Mouse (Mus musculus): ENCODE measurements around the gene Lrrc15. TPM values are rescaled to one million over a fixed set of nuclear protein-coding genes. Genes with fewer than 3 reads are reported as not detected.

Lrrc15 gene
- polyA plus RNA-seq (2012; rRNA removed) = 0.36 and 0.65 TPM in 2 replicates

GRCm38 (mm10) chr16:30282844-30283495 is at the start of gene Lrrc15:
Lrrc15 (minus strand) TSS chr16:30283256.

GRCm38 (mm10) chr16:30310647-30311046 is 27.6 kb upstream of the Lrrc15 start, which contains the start of gene Gp5:
Gp5 (minus strand) TSS chr16:30310779.

GRCm38 (mm10) chr16:30267359-30267758 is 15.7 kb downstream of the Lrrc15 start, which contains the start of gene Cpn2:
Cpn2 (minus strand) TSS chr16:30267499.

Other genes with a start within 250 kb of the Lrrc15 start
- 75.9 and 86.7 TPM in 2 replicates for gene Hes1, start 218.9 kb downstream of the Lrrc15 start, polyA plus RNA-seq (2012; rRNA removed)
- gene Cpn2, start 15.8 kb downstream of the Lrrc15 start, polyA plus RNA-seq (2012; rRNA removed) = 0.10 and 0.12 TPM in 2 replicates
- gene Gp5, start 27.5 kb upstream of the Lrrc15 start, polyA plus RNA-seq (2012; rRNA removed) = 2.0 and 3.1 TPM in 2 replicates
- gene Atp13a3, start 122.7 kb upstream of the Lrrc15 start, polyA plus RNA-seq (2012; rRNA removed) = 22.9 and 35.1 TPM in 2 replicates